Mouse (Mus musculus) forebrain, embryonic 13.5 days (tissue): Measurements from ENCODE around the gene Rpl26. TPM values are rescaled to one million over a fixed set of nuclear protein-coding genes. Genes with fewer than 3 reads are reported as not detected.

Experiments used
- ATAC-seq: fragments of 200-750 bp; cut with Nextera tagmentation; 2 replicates; pipeline ENCODE4 v1.8.0; 2017
- H3K27ac ChIP-seq: fragments of 300-500 bp; sonication (generic); 2 replicates; pipeline ENCODE4 v1.5.1; 2015; ENCODE audit warnings: inconsistent platforms, mild to moderate bottlenecking, moderate library complexity
- H3K27me3 ChIP-seq: fragments of 300-500 bp; sonication (generic); 2 replicates; pipeline ENCODE4 v1.6.1; 2015; ENCODE audit warnings: mild to moderate bottlenecking, inconsistent platforms
- H3K36me3 ChIP-seq: fragments of 300-500 bp; sonication (generic); 2 replicates; pipeline ENCODE4 v1.6.1; 2015; ENCODE audit warnings: mild to moderate bottlenecking, inconsistent platforms; ENCODE audit not compliant: poor library complexity, severe bottlenecking
- H3K4me1 ChIP-seq: fragments of 300-500 bp; sonication (generic); 2 replicates; pipeline ENCODE4 v1.6.1; 2015; ENCODE audit warnings: inconsistent platforms
- H3K4me2 ChIP-seq: fragments of 300-500 bp; sonication (generic); 2 replicates; pipeline ENCODE4 v1.6.1; 2015; ENCODE audit warnings: inconsistent platforms, mild to moderate bottlenecking, moderate library complexity
- H3K4me3 ChIP-seq: fragments of 300-500 bp; sonication (generic); 2 replicates; pipeline ENCODE4 v1.5.1; 2015; ENCODE audit warnings: mild to moderate bottlenecking, inconsistent platforms
- H3K9ac ChIP-seq: fragments of 300-500 bp; sonication (generic); 2 replicates; pipeline ENCODE4 v1.6.1; 2015; ENCODE audit warnings: mild to moderate bottlenecking, inconsistent platforms
- H3K9me3 ChIP-seq: fragments of 300-500 bp; sonication (generic); replicated peaks from 2 replicates; pipeline ENCODE4 v1.6.1; 2016; ENCODE audit warnings: inconsistent platforms
- WGBS: fragments of 180-500 bp; shearing (Covaris S2); methylation state at CpG from one replicate; pipeline ENCODE4 v1.1.7; 2015; 5-methylcytosine and 5-hydroxymethylcytosine counted together
- polyA plus RNA-seq: library from polyadenylated mRNA; unstranded; fragments of >200 nt; fragmentation: Nextera tagmentation; extraction: Ambion mirVana; gene quantifications from 2 replicates; pipeline ENCODE4 v1.2.1, GENCODE M21; 2015

Gene Rpl26
- polyA plus RNA-seq, 1 experiment from 2014 or later, result 887 TPM

GRCm38 (mm10) chr11:68864544-68865189, 36.7 kb upstream of the Rpl26 start:
- Histone ChIP-seq H3K4me2 (no peak overlapping the region), H3K9me3 (no peaks in the 10 kb centered on the region), H3K36me3 (no peaks in the 10 kb centered on the region), H3K9ac (no peak overlapping the region), H3K4me3 (no peak overlapping the region), H3K27me3 (no peaks in the 10 kb centered on the region), H3K27ac (no peak overlapping the region), H3K4me1 (no peaks in the 10 kb centered on the region)
- 63% methylated on average over 9 of the region's 9 CpGs for WGBS
- no peak for ATAC-seq

- WGBS, result 81% methylated on average over 9 of the region's 9 CpGs
- Histone ChIP-seq H3K4me2 (no peak overlapping the region), H3K4me3 (no peak overlapping the region), H3K9ac (no peak overlapping the region), H3K9me3 (no peaks in the 10 kb centered on the region), H3K4me1 (no peaks in the 10 kb centered on the region), H3K36me3 (no peaks in the 10 kb centered on the region), H3K27ac (no peak overlapping the region), H3K27me3 (no peaks in the 10 kb centered on the region)
- ATAC-seq, result no peak
These were observed 30.1 kb upstream of the Rpl26 start for GRCm38 (mm10) chr11:68871277-68871676.

GRCm38 (mm10) chr11:68871748-68872147, 29.6 kb upstream of the Rpl26 start, which contains the start of gene Ndel1:
Ndel1 (minus strand) TSS chr11:68871858.
- Histone ChIP-seq H3K9ac (no peak within 1 kb of the TSS), H3K9me3 (no peaks in the 10 kb centered on the region), H3K4me2 (no peak within 1 kb of the TSS), H3K27ac (no peak within 1 kb of the TSS), H3K4me3 (no peak within 1 kb of the TSS), H3K4me1 (no peaks in the 10 kb centered on the region), H3K36me3 (no peaks in the 10 kb centered on the region), H3K27me3 (no peaks in the 10 kb centered on the region)
- WGBS, result 66% methylated on average over 6 of the region's 6 CpGs
- no peak for ATAC-seq

- H3K27me3 ChIP-seq, result no peaks in the 10 kb centered on the region
- ATAC-seq, result no peak
- no peak overlapping the region for H3K27ac ChIP-seq
- no peaks in the 10 kb centered on the region for H3K36me3 ChIP-seq
- no peak overlapping the region for H3K4me3 ChIP-seq
- H3K9ac ChIP-seq, result no peak overlapping the region
- 2% methylated on average over 2 of the region's 2 CpGs for WGBS
- no peaks in the 10 kb centered on the region for H3K4me1 ChIP-seq
- no peaks in the 10 kb centered on the region for H3K9me3 ChIP-seq
- no peak overlapping the region for H3K4me2 ChIP-seq
These were observed 26.5 kb upstream of the Rpl26 start for GRCm38 (mm10) chr11:68874841-68875240.

DNA sequence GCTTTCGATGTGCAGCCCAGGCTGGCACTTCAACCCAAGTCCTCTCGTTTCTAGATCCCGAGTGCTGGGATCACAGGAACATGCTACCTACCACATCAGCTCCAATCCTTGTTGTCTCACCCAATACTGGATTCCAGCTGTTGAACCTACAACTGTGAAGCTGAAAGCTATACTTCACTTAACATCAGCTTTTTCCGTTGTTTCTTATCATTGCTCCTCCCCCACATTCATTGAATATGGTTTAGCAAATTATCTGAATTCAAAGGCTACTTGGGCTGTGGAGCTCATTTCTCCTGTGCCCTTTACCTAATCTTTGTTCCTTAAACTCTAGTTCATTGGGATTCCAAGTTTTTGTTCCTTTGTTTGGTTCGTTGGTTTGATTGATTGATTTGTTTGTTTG, 22.6 kb upstream of the Rpl26 start:
- Histone ChIP-seq H3K9me3 (no peaks in the 10 kb centered on the region), H3K27me3 (no peaks in the 10 kb centered on the region), H3K36me3 (no peaks in the 10 kb centered on the region), H3K9ac (no peak overlapping the region), H3K4me1 (no peaks in the 10 kb centered on the region), H3K4me2 (no peak overlapping the region), H3K4me3 (no peak overlapping the region), H3K27ac (no peak overlapping the region)
- ATAC-seq, result no peak
- WGBS, result 91% methylated on average over 5 of the region's 5 CpGs

DNA sequence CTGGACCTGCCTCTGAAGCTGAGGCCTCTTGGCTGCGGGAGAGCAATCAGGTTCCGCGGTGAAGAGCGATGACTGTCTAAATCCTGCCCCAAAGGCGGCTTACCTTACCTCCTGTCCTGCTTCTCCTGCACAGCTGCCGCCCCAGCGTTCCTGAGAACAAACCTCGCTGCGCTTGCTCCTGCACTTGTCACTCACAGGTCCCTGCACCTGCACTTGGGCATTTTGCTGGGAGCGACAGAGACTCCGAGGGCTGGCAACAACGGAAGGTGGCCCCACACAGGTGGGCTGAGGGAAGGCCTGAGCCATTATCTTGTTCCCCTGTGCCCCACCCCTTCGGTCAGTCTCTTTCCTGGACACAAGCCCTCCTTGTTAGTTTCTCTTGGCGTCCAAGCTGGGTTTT, 19.3 kb upstream of the Rpl26 start:
- H3K4me1 ChIP-seq, result no peaks in the 10 kb centered on the region
- H3K4me3 ChIP-seq, result no peak overlapping the region
- H3K9ac ChIP-seq, result no peak overlapping the region
- no peaks in the 10 kb centered on the region for H3K36me3 ChIP-seq
- WGBS, result 21% methylated on average over 14 of the region's 14 CpGs
- no peaks in the 10 kb centered on the region for H3K27me3 ChIP-seq
- no peak overlapping the region for H3K27ac ChIP-seq
- no peaks in the 10 kb centered on the region for H3K9me3 ChIP-seq
- H3K4me2 ChIP-seq, result no peak overlapping the region
- no peak for ATAC-seq

GRCm38 (mm10) chr11:68883843-68884242, 17.5 kb upstream of the Rpl26 start:
- no peaks in the 10 kb centered on the region for H3K4me1 ChIP-seq
- no peak overlapping the region for H3K4me2 ChIP-seq
- H3K27ac ChIP-seq, result no peak overlapping the region
- H3K9me3 ChIP-seq, result no peaks in the 10 kb centered on the region
- 82% methylated on average over 2 of the region's 2 CpGs for WGBS
- no peaks in the 10 kb centered on the region for H3K36me3 ChIP-seq
- H3K4me3 ChIP-seq, result no peak overlapping the region
- no peaks in the 10 kb centered on the region for H3K27me3 ChIP-seq
- no peak for ATAC-seq
- no peak overlapping the region for H3K9ac ChIP-seq

DNA sequence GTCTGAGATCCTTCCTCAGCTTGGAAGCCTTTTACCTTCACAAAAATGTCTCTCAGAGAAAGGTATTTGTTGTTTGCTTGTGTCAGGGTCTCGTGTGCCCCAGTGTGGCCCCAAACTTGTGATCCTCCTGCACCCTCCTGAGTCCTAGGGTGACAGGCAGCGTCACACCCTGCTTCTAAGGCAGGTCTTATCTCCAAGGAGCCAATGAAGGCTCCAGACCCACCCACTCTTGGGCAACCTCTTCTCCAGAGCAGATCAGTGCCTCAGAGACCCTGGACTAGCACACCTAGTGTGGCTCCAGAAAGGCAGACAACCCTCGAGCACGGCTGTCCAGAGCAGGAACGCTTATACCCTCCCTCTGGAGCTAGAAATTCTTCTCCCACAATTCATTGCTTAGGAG, 17.0 kb upstream of the Rpl26 start:
- Histone ChIP-seq H3K4me3 (no peak overlapping the region), H3K9me3 (no peaks in the 10 kb centered on the region), H3K27ac (no peak overlapping the region), H3K4me2 (no peak overlapping the region), H3K36me3 (no peaks in the 10 kb centered on the region), H3K9ac (no peak overlapping the region), H3K27me3 (no peaks in the 10 kb centered on the region), H3K4me1 (no peaks in the 10 kb centered on the region)
- ATAC-seq, result no peak
- 78% methylated on average over 5 of the region's 5 CpGs for WGBS

- Histone ChIP-seq H3K4me2 (no peak overlapping the region), H3K9ac (no peak overlapping the region), H3K27me3 (no peaks in the 10 kb centered on the region), H3K9me3 (no peaks in the 10 kb centered on the region), H3K4me3 (no peak overlapping the region), H3K4me1 (no peaks in the 10 kb centered on the region), H3K36me3 (no peaks in the 10 kb centered on the region), H3K27ac (no peak overlapping the region)
- 88% methylated on average over 5 of the region's 5 CpGs for WGBS
- no peak for ATAC-seq
These were observed 15.3 kb upstream of the Rpl26 start for GRCm38 (mm10) chr11:68886091-68886490.

DNA sequence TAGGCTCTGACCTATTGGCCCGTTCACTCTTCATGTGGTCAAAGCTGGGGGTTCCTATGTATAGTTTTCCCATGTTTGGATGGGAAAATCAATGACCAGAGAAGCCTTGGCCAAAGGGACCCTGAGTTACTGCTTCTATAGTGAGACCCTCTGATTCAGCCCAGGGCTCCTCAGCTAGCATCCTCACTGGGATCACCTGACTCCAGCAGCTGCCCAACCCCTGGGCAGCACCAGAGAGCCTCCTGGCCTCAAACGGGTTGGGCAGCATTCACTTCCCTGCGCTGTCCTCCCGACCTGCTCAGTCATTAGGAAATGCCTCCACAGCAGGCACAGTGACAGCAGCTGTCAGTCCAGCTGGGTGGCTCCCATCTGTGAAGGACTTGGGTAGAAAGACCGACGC, 13.1 kb upstream of the Rpl26 start, which contains the start of gene Rnf222:
Rnf222 (plus strand) TSS at position 301 of the 400 bp plus-strand sequence.
- H3K4me2 ChIP-seq, result no peak within 1 kb of the TSS
- no peaks in the 10 kb centered on the region for H3K27me3 ChIP-seq
- ATAC-seq, result no peak
- no peak within 1 kb of the TSS for H3K27ac ChIP-seq
- no peaks in the 10 kb centered on the region for H3K36me3 ChIP-seq
- H3K4me1 ChIP-seq, result no peaks in the 10 kb centered on the region
- 33% methylated on average over 6 of the region's 6 CpGs for WGBS
- H3K9me3 ChIP-seq, result no peaks in the 10 kb centered on the region
- no peak within 1 kb of the TSS for H3K9ac ChIP-seq
- H3K4me3 ChIP-seq, result no peak within 1 kb of the TSS

- Histone ChIP-seq H3K4me2 (no peak overlapping the region), H3K9me3 (no peaks in the 10 kb centered on the region), H3K9ac (no peak overlapping the region), H3K27me3 (no peaks in the 10 kb centered on the region), H3K27ac (no peak overlapping the region), H3K4me3 (no peak overlapping the region), H3K36me3 (no peaks in the 10 kb centered on the region), H3K4me1 (no peaks in the 10 kb centered on the region)
- ATAC-seq, result no peak
- 72% methylated on average over 2 of the region's 2 CpGs for WGBS
These were observed 12.7 kb upstream of the Rpl26 start for GRCm38 (mm10) chr11:68888653-68889052.

- H3K4me3 ChIP-seq, result no peak overlapping the region
- no peaks in the 10 kb centered on the region for H3K4me1 ChIP-seq
- H3K9ac ChIP-seq, result no peak overlapping the region
- no peak overlapping the region for H3K4me2 ChIP-seq
- H3K27ac ChIP-seq, result no peak overlapping the region
- no peak for ATAC-seq
- no peaks in the 10 kb centered on the region for H3K9me3 ChIP-seq
- WGBS, result 60% methylated on average over 2 of the region's 2 CpGs
- H3K36me3 ChIP-seq, result no peaks in the 10 kb centered on the region
- no peaks in the 10 kb centered on the region for H3K27me3 ChIP-seq
These were observed 10.8 kb upstream of the Rpl26 start for GRCm38 (mm10) chr11:68890625-68891024.

DNA sequence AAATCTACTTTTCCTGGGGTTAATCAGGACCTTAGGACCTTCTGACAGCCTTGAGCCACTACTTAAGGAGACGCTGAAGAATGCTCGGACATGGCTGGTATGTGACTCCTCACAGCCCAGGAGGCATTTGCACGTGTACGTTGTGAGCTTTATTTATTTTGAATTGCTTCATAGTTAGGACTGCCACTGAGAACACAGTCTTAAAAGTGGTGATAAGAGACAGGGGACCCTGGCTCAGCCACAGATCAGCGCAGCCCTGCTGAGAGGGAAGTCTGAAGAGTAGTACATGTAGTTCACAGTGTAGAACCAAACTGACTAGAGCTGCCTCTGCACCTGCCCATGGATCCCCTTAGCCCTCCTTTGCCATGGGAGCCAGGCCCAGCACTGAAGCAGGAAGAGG, 9.6 kb upstream of the Rpl26 start:
- H3K27ac ChIP-seq, result no peak overlapping the region
- H3K4me3 ChIP-seq, result no peak overlapping the region
- no peaks in the 10 kb centered on the region for H3K9me3 ChIP-seq
- H3K27me3 ChIP-seq, result no peaks in the 10 kb centered on the region
- no peak overlapping the region for H3K9ac ChIP-seq
- ATAC-seq, result no peak
- no peak overlapping the region for H3K4me2 ChIP-seq
- no peaks in the 10 kb centered on the region for H3K36me3 ChIP-seq
- H3K4me1 ChIP-seq, result no peaks in the 10 kb centered on the region
- 91% methylated on average over 5 of the region's 5 CpGs for WGBS
